Mouse (Mus musculus) Muller cell, postnatal 12 days (primary cell): Measurements from ENCODE around the gene Ktn1.

Source experiments
- DNase-seq: peaks from one replicate; pipeline ENCODE4 v3.0.0-alpha.2; 2015; ENCODE audit errors: inconsistent ontology term

The Ktn1 gene

GRCm38 (mm10) chr14:47648218-47648617, at the start of gene Ktn1:
TSS of gene Ktn1 (plus strand) at chr14:47648448.
- no peak for DNase-seq

GRCm38 (mm10) chr14:47613254-47613653, 35.0 kb upstream of the Ktn1 start:
- no peak for DNase-seq

- no peak for DNase-seq
These were observed 29.4 kb upstream of the Ktn1 start for GRCm38 (mm10) chr14:47618891-47619290.

- no peak for DNase-seq
These were observed 26.3 kb upstream of the Ktn1 start for GRCm38 (mm10) chr14:47621901-47622300.

GRCm38 (mm10) chr14:47624837-47625236, 23.4 kb upstream of the Ktn1 start:
- DNase-seq = no peak

GRCm38 (mm10) chr14:47626143-47626542, 22.1 kb upstream of the Ktn1 start:
- no peak for DNase-seq

- no peak for DNase-seq
These were observed 21.4 kb upstream of the Ktn1 start for GRCm38 (mm10) chr14:47626812-47627211.

- DNase-seq = no peak
These were observed 20.9 kb upstream of the Ktn1 start for GRCm38 (mm10) chr14:47627360-47627759.

- DNase-seq = no peak
These were observed 15.8 kb upstream of the Ktn1 start for GRCm38 (mm10) chr14:47632419-47632818.

- peak; percentile 89 for DNase-seq
These were observed 13.8 kb upstream of the Ktn1 start for GRCm38 (mm10) chr14:47634410-47634809.

GRCm38 (mm10) chr14:47634846-47635245, 13.4 kb upstream of the Ktn1 start:
- no peak for DNase-seq

- no peak for DNase-seq
These were observed 9.8 kb upstream of the Ktn1 start for GRCm38 (mm10) chr14:47638316-47638895.

GRCm38 (mm10) chr14:47645620-47646019, 2.6 kb upstream of the Ktn1 start:
- no peak for DNase-seq

- DNase-seq = no peak
These were observed 2.0 kb upstream of the Ktn1 start for GRCm38 (mm10) chr14:47646246-47646645.

GRCm38 (mm10) chr14:47646696-47647516, 1.3 kb upstream of the Ktn1 start:
- no peak for DNase-seq

GRCm38 (mm10) chr14:47648706-47649630, 720 bp downstream of the Ktn1 start:
- peak; percentile 91 for DNase-seq

GRCm38 (mm10) chr14:47649631-47650337, 1.5 kb downstream of the Ktn1 start:
- DNase-seq = peak; percentile 86

- no peak for DNase-seq
These were observed 2.1 kb downstream of the Ktn1 start for GRCm38 (mm10) chr14:47650338-47650720.

GRCm38 (mm10) chr14:47651272-47651671, 3.0 kb downstream of the Ktn1 start:
- no peak for DNase-seq

- no peak for DNase-seq
These were observed 7.2 kb downstream of the Ktn1 start for GRCm38 (mm10) chr14:47655444-47655843.

- no peak for DNase-seq
These were observed 15.7 kb downstream of the Ktn1 start for GRCm38 (mm10) chr14:47663844-47664469.
